Mouse (Mus musculus) c-Kit-positive CD71-positive TER-119-positive erythroid progenitor cells, embryonic 14.5 days (primary cell): Measurements from ENCODE around the gene Ddi2.

Experiments
- DNase-seq: peaks from one replicate; pipeline ENCODE4 v3.0.0-alpha.2; 2013; ENCODE audit warnings: low spot score

Ddi2 gene

GRCm38 (mm10) chr4:141741856-141742255, 18.6 kb upstream of the Ddi2 start:
- no peak for DNase-seq

- no peak for DNase-seq
Measured at GRCm38 (mm10) chr4:141738015-141738414, 14.8 kb upstream of the Ddi2 start.

- DNase-seq, result no peak
Measured at GRCm38 (mm10) chr4:141736856-141737255, 13.6 kb upstream of the Ddi2 start.

GRCm38 (mm10) chr4:141735206-141735560, 12.0 kb upstream of the Ddi2 start:
- no peak for DNase-seq

- DNase-seq, result peak; percentile 90
Measured at GRCm38 (mm10) chr4:141734446-141735205, 11.4 kb upstream of the Ddi2 start.

GRCm38 (mm10) chr4:141731766-141732165, 8.5 kb upstream of the Ddi2 start:
- DNase-seq, result no peak

GRCm38 (mm10) chr4:141730401-141730800, 7.2 kb upstream of the Ddi2 start:
- DNase-seq, result no peak

- no peak for DNase-seq
Measured at GRCm38 (mm10) chr4:141729266-141729665, 6.0 kb upstream of the Ddi2 start.

GRCm38 (mm10) chr4:141725738-141726137, 2.5 kb upstream of the Ddi2 start:
- no peak for DNase-seq

- no peak for DNase-seq
Measured at GRCm38 (mm10) chr4:141725277-141725676, 2.1 kb upstream of the Ddi2 start.

- no peak for DNase-seq
Measured at GRCm38 (mm10) chr4:141724594-141724993, 1.4 kb upstream of the Ddi2 start.

GRCm38 (mm10) chr4:141723673-141724068, 452 bp upstream of the Ddi2 start:
- DNase-seq, result no peak

- DNase-seq, result peak; percentile 11
Measured at GRCm38 (mm10) chr4:141721961-141722360, 1.3 kb downstream of the Ddi2 start.

- no peak for DNase-seq
Measured at GRCm38 (mm10) chr4:141720761-141721523, 2.3 kb downstream of the Ddi2 start.

- no peak for DNase-seq
Measured at GRCm38 (mm10) chr4:141719304-141719703, 3.9 kb downstream of the Ddi2 start.

- no peak for DNase-seq
Measured at GRCm38 (mm10) chr4:141717633-141718032, 5.6 kb downstream of the Ddi2 start.

- no peak for DNase-seq
Measured at GRCm38 (mm10) chr4:141715027-141715426, 8.2 kb downstream of the Ddi2 start.

GRCm38 (mm10) chr4:141713598-141714142, 9.5 kb downstream of the Ddi2 start:
- DNase-seq, result no peak

GRCm38 (mm10) chr4:141711250-141711649, 12.0 kb downstream of the Ddi2 start:
- DNase-seq, result no peak

- DNase-seq, result no peak
Measured at GRCm38 (mm10) chr4:141708971-141709370, 14.2 kb downstream of the Ddi2 start.

- no peak for DNase-seq
Measured at GRCm38 (mm10) chr4:141708005-141708404, 15.2 kb downstream of the Ddi2 start.

GRCm38 (mm10) chr4:141705331-141705730, 17.9 kb downstream of the Ddi2 start:
- no peak for DNase-seq

GRCm38 (mm10) chr4:141704625-141705024, 18.6 kb downstream of the Ddi2 start:
- no peak for DNase-seq
